Mouse (Mus musculus): Measurements from ENCODE around the gene Cmss1.
A peak's percentile ranks its signal among the peaks of the same experiment; 100 is the strongest.

Gene Cmss1

GRCm38 (mm10) chr16:57431294-57431693 is 175.4 kb downstream of the Cmss1 start:
- no peak for DNase-seq (ENCODE audit: inconsistent age in 2 of 2, low spot score in 1 of 2)

- peak in 1 of 2 experiments; percentile 53 for DNase-seq (ENCODE audit: inconsistent age in 2 of 2, low spot score in 1 of 2)
Measured at GRCm38 (mm10) chr16:57428977-57429376, 177.7 kb downstream of the Cmss1 start.

GRCm38 (mm10) chr16:57427516-57428285 is 179.0 kb downstream of the Cmss1 start:
- peak; percentile 90 to 94 for DNase-seq (ENCODE audit: inconsistent age in 2 of 2, low spot score in 1 of 2)

GRCm38 (mm10) chr16:57426680-57427079 is 180.0 kb downstream of the Cmss1 start:
- DNase-seq (ENCODE audit: inconsistent age in 2 of 2, low spot score in 1 of 2) = peak in 1 of 2 experiments; percentile 55

GRCm38 (mm10) chr16:57423001-57423800 is 183.5 kb downstream of the Cmss1 start:
- DNase-seq (ENCODE audit: inconsistent age in 2 of 2, low spot score in 1 of 2) = peak; percentile 40 to 76

GRCm38 (mm10) chr16:57421680-57422417 is 184.8 kb downstream of the Cmss1 start:
- peak; percentile 28 to 72 for DNase-seq (ENCODE audit: inconsistent age in 2 of 2, low spot score in 1 of 2)

GRCm38 (mm10) chr16:57420773-57421556 is 185.7 kb downstream of the Cmss1 start:
- DNase-seq (ENCODE audit: inconsistent age in 2 of 2, low spot score in 1 of 2) = peak; percentile 57 to 91

GRCm38 (mm10) chr16:57419881-57420280 is 186.8 kb downstream of the Cmss1 start:
- DNase-seq (ENCODE audit: inconsistent age in 2 of 2, low spot score in 1 of 2) = no peak

- peak; percentile 79 to 87 for DNase-seq (ENCODE audit: inconsistent age in 2 of 2, low spot score in 1 of 2)
Measured at GRCm38 (mm10) chr16:57419332-57419731, 187.3 kb downstream of the Cmss1 start.

- peak; percentile 51 to 77 for DNase-seq (ENCODE audit: inconsistent age in 2 of 2, low spot score in 1 of 2)
Measured at GRCm38 (mm10) chr16:57417955-57418354, 188.7 kb downstream of the Cmss1 start.

GRCm38 (mm10) chr16:57417017-57417416 is 189.6 kb downstream of the Cmss1 start:
- DNase-seq (ENCODE audit: inconsistent age in 2 of 2, low spot score in 1 of 2) = no peak

- DNase-seq (ENCODE audit: inconsistent age in 2 of 2, low spot score in 1 of 2) = no peak
Measured at GRCm38 (mm10) chr16:57416049-57416448, 190.6 kb downstream of the Cmss1 start.

- DNase-seq (ENCODE audit: inconsistent age in 2 of 2, low spot score in 1 of 2) = no peak
Measured at GRCm38 (mm10) chr16:57412766-57413165, 193.9 kb downstream of the Cmss1 start.

- no peak for DNase-seq (ENCODE audit: inconsistent age in 2 of 2, low spot score in 1 of 2)
Measured at GRCm38 (mm10) chr16:57403825-57404224, 202.8 kb downstream of the Cmss1 start.

- DNase-seq (ENCODE audit: inconsistent age in 2 of 2, low spot score in 1 of 2) = no peak
Measured at GRCm38 (mm10) chr16:57402910-57403309, 203.8 kb downstream of the Cmss1 start.

- no peak for DNase-seq (ENCODE audit: inconsistent age in 2 of 2, low spot score in 1 of 2)
Measured at GRCm38 (mm10) chr16:57401702-57402101, 205.0 kb downstream of the Cmss1 start.

GRCm38 (mm10) chr16:57399566-57399965 is 207.1 kb downstream of the Cmss1 start:
- DNase-seq (ENCODE audit: inconsistent age in 2 of 2, low spot score in 1 of 2) = no peak

GRCm38 (mm10) chr16:57398387-57399214 is 208.1 kb downstream of the Cmss1 start:
- DNase-seq (ENCODE audit: inconsistent age in 2 of 2, low spot score in 1 of 2) = peak; percentile 72 to 94

- no peak for DNase-seq (ENCODE audit: inconsistent age in 2 of 2, low spot score in 1 of 2)
Measured at GRCm38 (mm10) chr16:57397845-57398244, 208.8 kb downstream of the Cmss1 start.

- peak in 1 of 2 experiments; percentile 30 for DNase-seq (ENCODE audit: inconsistent age in 2 of 2, low spot score in 1 of 2)
Measured at GRCm38 (mm10) chr16:57396249-57396648, 210.4 kb downstream of the Cmss1 start.
